Mouse (Mus musculus) stomach, embryonic 15.5 days (tissue): Measurements from ENCODE around the gene Kctd18. TPM values are rescaled to one million over a fixed set of nuclear protein-coding genes. Genes with fewer than 3 reads are reported as not detected.

Source experiments
- ATAC-seq: fragments of 200-750 bp; cut with Nextera tagmentation; 2 replicates; pipeline ENCODE4 v1.8.0; 2017; ENCODE audit warnings: low read depth, moderate number of reproducible peaks, moderate TSS enrichment; ENCODE audit not compliant: insufficient read depth, low FRiP score
- H3K27ac ChIP-seq: fragments of 300-500 bp; sonication (generic); 2 replicates; pipeline ENCODE4 v1.5.1; 2015; ENCODE audit warnings: mild to moderate bottlenecking, inconsistent platforms
- H3K27me3 ChIP-seq: fragments of 300-500 bp; sonication (generic); replicated peaks from 2 replicates; pipeline ENCODE4 v1.6.1; 2015; ENCODE audit warnings: inconsistent platforms
- H3K36me3 ChIP-seq: fragments of 300-500 bp; sonication (generic); 2 replicates; pipeline ENCODE4 v1.6.1; 2015; ENCODE audit warnings: inconsistent platforms
- H3K4me1 ChIP-seq: fragments of 300-500 bp; sonication (generic); 2 replicates; pipeline ENCODE4 v1.6.1; 2015; ENCODE audit warnings: inconsistent platforms
- H3K4me2 ChIP-seq: fragments of 300-500 bp; sonication (generic); 2 replicates; pipeline ENCODE4 v1.6.1; 2015; ENCODE audit warnings: mild to moderate bottlenecking, inconsistent platforms
- H3K4me3 ChIP-seq: fragments of 300-500 bp; sonication (generic); replicated peaks from 2 replicates; pipeline ENCODE4 v1.5.1; 2015; ENCODE audit warnings: inconsistent platforms
- H3K9ac ChIP-seq: fragments of 300-500 bp; sonication (generic); 2 replicates; pipeline ENCODE4 v1.6.1; 2015; ENCODE audit warnings: inconsistent platforms
- H3K9me3 ChIP-seq: fragments of 300-500 bp; sonication (generic); 2 replicates; pipeline ENCODE4 v1.6.1; 2016; ENCODE audit warnings: inconsistent platforms
- WGBS: fragments of 180-500 bp; shearing (Covaris S2); methylation state at CpG from one replicate; pipeline ENCODE4 v1.1.7; 2015; 5-methylcytosine and 5-hydroxymethylcytosine counted together
- polyA plus RNA-seq: library from polyadenylated mRNA; unstranded; fragments of >200 nt; fragmentation: Nextera tagmentation; extraction: Ambion mirVana; gene quantifications from 2 replicates; pipeline ENCODE4 v1.2.1, GENCODE M21; 2015

Kctd18 gene
- polyA plus RNA-seq, 1 experiment from 2014 or later = 13.3 TPM

DNA sequence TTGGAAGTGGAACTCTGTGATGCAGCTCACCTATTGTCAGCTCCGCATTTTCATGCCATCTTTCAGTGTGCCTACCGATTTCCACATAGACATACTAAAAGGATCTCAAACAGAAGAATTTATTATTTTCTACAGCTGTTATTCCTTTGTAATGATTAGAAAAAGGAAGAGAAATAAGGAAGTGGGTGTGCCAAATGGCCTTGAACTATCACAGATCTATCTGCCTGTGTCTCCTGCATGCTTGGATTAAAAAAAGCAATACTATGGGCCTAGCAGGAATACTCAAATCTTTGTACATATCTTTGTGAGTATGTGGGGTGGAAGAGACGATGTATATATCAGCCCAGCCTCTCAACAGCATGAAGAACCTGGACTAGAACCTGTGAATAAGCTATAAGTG, 41.9 kb downstream of the Kctd18 start:
- Histone ChIP-seq H3K9me3 (no peaks in the 10 kb centered on the region), H3K4me2 (no peak overlapping the region), H3K27me3 (no peaks in the 10 kb centered on the region), H3K9ac (no peak overlapping the region), H3K4me3 (no peak overlapping the region), H3K36me3 (no peaks in the 10 kb centered on the region), H3K27ac (no peak overlapping the region), H3K4me1 (no peaks in the 10 kb centered on the region)
- WGBS = 92% methylated on average over 3 of the region's 3 CpGs
- no peak for ATAC-seq

DNA sequence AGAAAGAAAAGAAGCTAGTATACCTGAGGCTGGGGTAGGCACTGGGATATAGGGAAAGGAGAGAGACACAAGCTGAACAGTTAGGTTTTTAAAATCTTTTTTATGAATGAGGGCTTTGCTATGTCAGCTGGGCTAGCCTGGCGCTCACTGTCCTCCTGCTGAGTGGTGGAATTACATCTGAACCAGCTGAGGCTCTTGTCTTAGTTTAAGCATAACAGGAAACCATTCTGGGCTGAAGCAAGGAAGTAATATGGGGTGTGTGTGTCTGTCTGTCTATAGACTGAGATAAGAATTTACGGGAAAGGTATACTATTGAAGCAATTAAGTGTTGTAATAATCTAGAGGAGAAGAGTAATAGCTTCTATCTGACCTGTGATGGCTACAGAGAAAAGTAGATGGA, 47.2 kb downstream of the Kctd18 start:
- Histone ChIP-seq H3K27ac (no peak overlapping the region), H3K4me1 (peaks cover 10% of the 10 kb centered on the region; the same call in 1 of the 2 replicates), H3K4me2 (no peak overlapping the region), H3K36me3 (no peaks in the 10 kb centered on the region), H3K9ac (no peak overlapping the region), H3K27me3 (no peaks in the 10 kb centered on the region), H3K9me3 (no peaks in the 10 kb centered on the region), H3K4me3 (no peak overlapping the region)
- no peak for ATAC-seq
- WGBS = 71% methylated on average over 2 of the region's 2 CpGs

DNA sequence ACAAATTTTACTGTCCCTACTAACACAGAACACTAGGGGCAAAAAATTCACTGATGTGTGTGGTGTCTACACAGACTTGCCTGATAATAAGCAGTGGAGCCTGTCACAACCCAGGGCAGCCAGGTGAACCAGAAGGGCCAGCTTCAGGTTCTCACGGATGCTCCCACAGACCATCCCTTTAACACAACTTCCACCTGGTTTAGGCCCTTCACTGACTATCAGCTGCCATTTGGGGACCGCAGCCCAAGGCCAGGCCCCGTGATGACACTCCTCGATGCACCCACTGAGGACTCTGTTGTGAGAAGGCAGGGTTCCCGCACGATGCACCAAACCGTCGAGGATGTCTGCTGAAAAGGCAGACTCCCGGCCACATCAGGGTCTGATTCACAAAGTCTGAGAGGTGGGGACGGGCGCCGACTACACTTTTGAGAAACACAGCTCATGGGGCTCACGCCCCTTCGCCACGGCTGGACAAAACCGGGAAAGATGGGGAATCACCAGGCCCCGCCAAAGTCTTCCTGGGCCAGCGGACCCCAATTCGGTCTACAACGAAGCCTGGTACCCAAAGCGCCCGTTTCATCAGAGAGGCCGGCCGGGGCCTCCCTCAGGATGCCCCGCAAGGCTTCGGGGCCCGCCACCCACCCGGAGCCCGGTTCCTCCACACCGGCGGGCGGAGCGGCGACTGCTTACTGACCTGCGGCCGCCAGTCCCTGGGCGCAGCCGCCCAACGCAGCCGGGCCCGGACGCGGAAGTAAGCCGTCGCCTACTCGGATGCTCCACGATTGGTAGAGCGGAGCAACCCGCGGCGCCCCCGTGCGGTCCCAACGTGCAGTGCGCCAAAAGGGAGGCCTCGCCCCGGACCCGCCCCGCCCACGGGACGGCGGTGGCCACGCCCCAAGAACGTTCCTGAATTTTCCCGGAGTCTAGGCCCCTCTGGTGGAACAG, 49.2 kb downstream of the Kctd18 start:
- H3K9ac ChIP-seq = peak overlapping the region; percentile 90
- H3K36me3 ChIP-seq = peaks cover 4% of the 10 kb centered on the region; the same call in 1 of the 2 replicates
- H3K4me2 ChIP-seq = peak overlapping the region; percentile 68
- ATAC-seq = peak; percentile 98
- H3K4me1 ChIP-seq = peaks cover 10% of the 10 kb centered on the region; the same call in 1 of the 2 replicates
- peak overlapping the region; percentile 78 for H3K27ac ChIP-seq
- H3K9me3 ChIP-seq = no peaks in the 10 kb centered on the region
- under 1% methylated on average over 65 of the region's 65 CpGs for WGBS
- peak overlapping the region; percentile 77 for H3K4me3 ChIP-seq
- H3K27me3 ChIP-seq = no peaks in the 10 kb centered on the region

DNA sequence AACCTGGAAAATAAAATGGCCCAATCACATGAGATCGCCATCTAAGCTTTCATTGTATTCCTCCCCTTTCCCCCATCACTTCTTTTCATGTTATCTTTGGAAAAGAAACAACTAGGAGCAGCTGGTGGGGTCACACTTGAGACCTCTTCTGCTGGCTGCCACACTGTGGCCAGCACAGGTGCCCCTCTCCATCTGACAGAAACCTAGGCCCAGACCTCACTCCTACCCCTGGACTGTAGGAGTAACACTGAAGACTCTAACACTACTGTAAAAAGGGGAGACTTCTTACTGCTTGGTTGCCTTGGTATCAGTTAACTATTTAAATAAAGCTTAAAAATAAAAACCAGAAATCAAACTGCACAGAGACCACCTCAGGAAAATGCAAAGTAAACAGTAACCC, 63.0 kb downstream of the Kctd18 start:
- H3K4me1 ChIP-seq = no peaks in the 10 kb centered on the region
- peaks cover 6% of the 10 kb centered on the region; the same call in 1 of the 2 replicates for H3K36me3 ChIP-seq
- no peaks in the 10 kb centered on the region for H3K9me3 ChIP-seq
- H3K4me2 ChIP-seq = no peak overlapping the region
- H3K4me3 ChIP-seq = no peak overlapping the region
- 92% methylated on average over 1 of the region's 1 CpGs for WGBS
- H3K27me3 ChIP-seq = no peaks in the 10 kb centered on the region
- H3K27ac ChIP-seq = no peak overlapping the region
- no peak for ATAC-seq
- H3K9ac ChIP-seq = no peak overlapping the region

DNA sequence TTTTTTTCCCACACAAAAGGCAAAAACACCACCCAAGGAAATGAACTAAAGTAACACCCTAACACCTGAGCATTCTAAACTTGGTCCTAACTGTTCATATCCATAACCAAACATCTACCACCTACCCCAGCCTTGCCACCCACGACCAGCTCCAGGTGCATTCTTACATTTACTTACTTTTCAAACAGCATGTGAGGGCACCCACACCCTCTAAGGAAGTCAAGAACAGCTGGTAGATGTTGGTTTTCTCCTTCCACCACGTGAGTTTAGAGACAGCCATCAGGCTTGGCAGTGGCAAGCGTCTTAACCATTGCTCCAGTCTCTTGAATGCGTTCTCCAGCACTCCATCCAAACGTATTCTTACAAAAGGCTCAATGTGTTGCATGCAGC, 64.4 kb downstream of the Kctd18 start:
- no peak overlapping the region for H3K4me2 ChIP-seq
- no peaks in the 10 kb centered on the region for H3K4me1 ChIP-seq
- H3K9me3 ChIP-seq = no peaks in the 10 kb centered on the region
- 84% methylated on average over 5 of the region's 5 CpGs for WGBS
- ATAC-seq = no peak
- no peak overlapping the region for H3K4me3 ChIP-seq
- no peak overlapping the region for H3K9ac ChIP-seq
- H3K27me3 ChIP-seq = no peaks in the 10 kb centered on the region
- H3K36me3 ChIP-seq = 0 out of 2 replicates have a peak, but pooled peaks cover 5% of the 10 kb centered on the region
- no peak overlapping the region for H3K27ac ChIP-seq

DNA sequence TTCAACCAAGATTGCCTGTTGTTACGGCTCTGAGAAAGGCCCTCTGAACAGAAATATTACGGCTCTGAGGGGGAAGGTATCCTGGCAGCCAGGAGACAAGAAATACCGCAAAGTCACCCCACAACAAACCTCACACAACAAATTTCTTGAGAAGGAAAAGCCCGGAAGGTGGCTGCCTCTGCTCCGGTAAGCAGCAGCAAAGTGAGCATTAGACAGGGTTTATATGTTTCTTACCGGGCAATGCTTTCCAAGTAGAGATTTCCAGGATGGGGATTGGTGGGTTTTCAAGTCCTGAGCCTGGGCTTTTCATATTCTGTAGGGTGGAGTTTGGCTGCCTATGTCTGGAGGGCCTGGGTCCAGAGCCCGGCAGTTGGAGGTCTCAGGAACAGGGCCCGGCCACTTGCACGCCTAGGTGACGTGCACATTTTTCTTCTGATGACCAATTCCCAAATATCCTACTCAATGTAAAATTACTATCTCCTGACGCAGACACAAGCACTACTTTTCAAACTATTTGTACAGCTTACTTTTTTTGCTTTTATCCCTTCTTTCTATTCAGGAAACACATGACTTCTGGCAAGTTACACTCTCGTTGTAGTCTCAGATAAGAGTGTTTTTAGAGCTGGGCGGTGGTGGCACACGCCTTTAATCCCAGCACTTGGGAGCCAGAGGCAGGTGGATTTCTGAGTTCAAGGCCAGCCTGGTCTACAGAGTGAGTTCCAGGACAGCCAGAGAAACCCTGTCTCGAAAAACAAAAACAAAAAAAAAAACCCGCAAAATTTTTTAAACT, 65.0 kb downstream of the Kctd18 start:
- Histone ChIP-seq H3K36me3 (0 out of 2 replicates have a peak, but pooled peaks cover 5% of the 10 kb centered on the region), H3K4me2 (no peak overlapping the region), H3K4me1 (no peaks in the 10 kb centered on the region), H3K9ac (no peak overlapping the region), H3K4me3 (no peak overlapping the region), H3K27me3 (no peaks in the 10 kb centered on the region), H3K9me3 (no peaks in the 10 kb centered on the region), H3K27ac (no peak overlapping the region)
- no peak for ATAC-seq
- WGBS = 84% methylated on average over 16 of the region's 16 CpGs

DNA sequence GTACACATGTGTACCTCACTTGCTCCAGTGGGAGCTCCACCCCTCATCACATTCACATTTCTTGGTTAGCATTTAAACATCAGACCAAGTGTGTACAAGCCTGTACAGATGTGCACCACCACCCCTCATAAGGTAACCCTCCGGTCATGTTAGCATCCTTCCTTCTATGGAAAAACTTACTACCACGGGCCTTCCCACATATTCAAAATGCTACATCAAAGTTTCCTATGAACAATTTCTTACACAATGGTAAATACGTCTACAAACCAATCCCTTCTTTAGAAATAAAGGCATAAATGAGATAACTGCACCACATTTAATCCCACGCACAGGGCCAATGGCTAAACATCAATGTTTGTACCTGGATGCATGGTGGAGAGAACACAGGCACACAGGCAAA, 66.2 kb downstream of the Kctd18 start:
- 89% methylated on average over 4 of the region's 4 CpGs for WGBS
- no peak for ATAC-seq
- H3K27me3 ChIP-seq = no peaks in the 10 kb centered on the region
- H3K4me2 ChIP-seq = no peak overlapping the region
- 0 out of 2 replicates have a peak, but pooled peaks cover 5% of the 10 kb centered on the region for H3K36me3 ChIP-seq
- H3K27ac ChIP-seq = no peak overlapping the region
- no peak overlapping the region for H3K4me3 ChIP-seq
- H3K9me3 ChIP-seq = no peaks in the 10 kb centered on the region
- no peak overlapping the region for H3K9ac ChIP-seq
- H3K4me1 ChIP-seq = peaks cover under 1% of the 10 kb centered on the region; the same call in 1 of the 2 replicates

DNA sequence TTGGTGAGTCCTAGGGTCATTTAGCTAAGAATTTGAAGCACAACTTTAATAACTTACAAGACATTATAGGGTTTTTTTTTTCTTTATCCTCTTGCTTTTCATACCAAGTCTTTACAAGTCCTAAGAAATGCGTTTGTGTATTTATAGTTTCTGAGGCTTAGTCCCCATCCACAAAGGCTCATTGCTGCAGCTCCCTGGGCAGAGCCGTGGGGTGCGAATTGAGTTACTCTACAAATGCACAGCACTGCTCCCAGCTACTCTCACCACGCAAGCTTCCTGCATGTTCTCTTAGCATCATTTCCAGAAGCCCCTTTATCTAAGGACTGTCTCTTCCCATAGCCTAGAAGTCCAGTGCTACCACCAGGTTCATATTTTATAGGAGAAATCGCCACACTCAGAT, 69.0 kb downstream of the Kctd18 start:
- Histone ChIP-seq H3K4me1 (peaks cover 3% of the 10 kb centered on the region; the same call in 1 of the 2 replicates), H3K36me3 (no peaks in the 10 kb centered on the region), H3K4me2 (no peak overlapping the region), H3K27me3 (no peaks in the 10 kb centered on the region), H3K9ac (no peak overlapping the region), H3K27ac (no peak overlapping the region), H3K9me3 (no peaks in the 10 kb centered on the region), H3K4me3 (no peak overlapping the region)
- ATAC-seq = no peak
- WGBS = 80% methylated on average over 5 of the region's 5 CpGs

DNA sequence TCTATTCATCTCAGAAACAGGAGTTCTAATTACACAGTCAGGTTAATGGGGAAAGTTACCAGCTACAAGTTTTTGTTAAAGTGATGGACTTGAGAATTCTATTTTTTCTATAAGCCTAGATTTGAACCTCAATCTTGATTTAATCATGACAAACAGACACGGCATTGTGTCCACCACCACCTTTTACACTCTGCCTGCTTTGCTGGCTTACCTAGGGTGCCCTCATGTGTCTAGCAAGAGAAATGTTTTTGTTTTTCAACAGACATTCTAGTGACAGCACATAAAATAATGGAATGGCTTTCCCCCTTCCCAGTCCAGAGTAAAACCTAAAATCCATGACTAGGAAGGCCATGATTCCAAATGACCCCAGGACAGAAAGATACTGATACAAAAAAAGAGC, 69.6 kb downstream of the Kctd18 start:
- Histone ChIP-seq H3K4me1 (peaks cover 3% of the 10 kb centered on the region; the same call in 1 of the 2 replicates), H3K27me3 (no peaks in the 10 kb centered on the region), H3K27ac (no peak overlapping the region), H3K9me3 (no peaks in the 10 kb centered on the region), H3K4me2 (no peak overlapping the region), H3K4me3 (no peak overlapping the region), H3K9ac (no peak overlapping the region), H3K36me3 (no peaks in the 10 kb centered on the region)
- ATAC-seq = no peak
- WGBS = 16% methylated on average over 1 of the region's 1 CpGs

DNA sequence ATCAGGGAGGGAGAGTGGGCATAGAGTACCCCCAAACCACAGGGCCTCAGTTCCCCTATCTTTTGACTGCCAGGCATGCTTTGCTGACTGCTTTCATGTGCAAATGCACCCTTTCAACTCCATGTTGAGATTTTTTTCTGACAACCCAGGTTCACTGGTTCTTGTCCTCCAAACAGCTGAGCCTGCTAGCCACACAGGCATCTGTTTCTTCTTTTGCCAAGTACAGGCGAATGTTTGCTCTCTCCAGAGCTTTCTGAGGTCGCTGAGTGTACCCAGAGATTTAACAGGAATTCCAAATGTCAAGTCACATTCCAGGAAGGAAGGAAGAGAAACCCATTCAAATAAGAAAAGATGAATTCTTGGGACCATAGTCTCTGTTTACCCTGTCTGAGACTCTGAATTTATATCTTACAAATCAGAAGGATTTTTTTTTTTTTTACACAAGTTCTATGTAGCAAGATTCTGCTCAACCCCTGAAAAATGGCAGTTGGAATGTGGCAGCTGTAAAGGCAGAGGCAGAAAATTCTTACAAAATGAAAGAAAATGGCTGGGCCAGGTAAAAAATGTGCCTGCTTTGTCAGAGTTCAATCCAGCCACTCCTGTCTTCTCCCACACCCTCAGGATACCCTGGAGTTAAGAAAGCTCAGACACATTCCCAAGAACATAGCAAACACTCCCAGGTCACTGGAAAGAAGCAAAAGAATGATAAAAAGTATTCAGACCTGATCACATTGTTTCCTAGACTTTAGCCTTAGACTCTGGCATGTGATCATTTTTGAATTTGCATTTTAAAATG, 71.0 kb downstream of the Kctd18 start:
- Histone ChIP-seq H3K36me3 (peaks cover 5% of the 10 kb centered on the region; the same call in 1 of the 2 replicates), H3K27me3 (no peaks in the 10 kb centered on the region), H3K27ac (no peak overlapping the region), H3K4me2 (no peak overlapping the region), H3K9me3 (no peaks in the 10 kb centered on the region), H3K9ac (no peak overlapping the region), H3K4me1 (peaks cover 3% of the 10 kb centered on the region; the same call in 1 of the 2 replicates), H3K4me3 (no peak overlapping the region)
- ATAC-seq = no peak
- 14% methylated on average over 2 of the region's 2 CpGs for WGBS

DNA sequence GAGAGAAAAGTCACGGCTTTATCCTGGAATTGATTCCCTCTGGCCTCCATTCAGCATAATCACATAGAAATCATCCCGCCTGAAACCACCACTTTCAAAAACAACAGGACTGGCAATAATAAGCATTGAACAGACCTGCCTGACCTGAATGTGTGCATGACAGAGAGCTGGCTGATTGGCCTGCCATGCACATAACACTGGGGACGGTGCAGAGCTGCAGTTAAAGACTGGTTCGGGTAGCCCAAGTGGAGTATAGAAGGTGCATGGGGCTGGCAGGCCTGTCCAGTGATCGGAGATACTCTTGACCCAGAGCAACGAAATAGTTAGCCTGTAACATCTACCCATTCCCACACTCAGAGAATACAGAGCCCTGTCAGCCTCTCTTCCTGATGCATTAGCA, 76.5 kb downstream of the Kctd18 start:
- Histone ChIP-seq H3K27me3 (no peaks in the 10 kb centered on the region), H3K4me2 (no peak overlapping the region), H3K4me3 (no peak overlapping the region), H3K9me3 (no peaks in the 10 kb centered on the region), H3K27ac (no peak overlapping the region), H3K36me3 (peaks cover 13% of the 10 kb centered on the region; the same call in 1 of the 2 replicates), H3K9ac (no peak overlapping the region), H3K4me1 (no peaks in the 10 kb centered on the region)
- 84% methylated on average over 6 of the region's 6 CpGs for WGBS
- no peak for ATAC-seq
